Mouse (Mus musculus) hindbrain, embryonic 10.5 days (tissue): ENCODE results near the gene Scarb2. TPM values are rescaled to one million over a fixed set of nuclear protein-coding genes. Genes with fewer than 3 reads are reported as not detected.

ENCODE experiments used
- DNase-seq: peaks from one replicate; pipeline ENCODE4 v3.0.0-alpha.2; 2017; ENCODE audit warnings: low spot score
- H3K27ac ChIP-seq: fragments of 300-500 bp; sonication (generic); 2 replicates; pipeline ENCODE4 v1.5.1; 2016; ENCODE audit warnings: mild to moderate bottlenecking, moderate library complexity
- H3K27me3 ChIP-seq: fragments of 300-500 bp; sonication (generic); 2 replicates; pipeline ENCODE4 v1.6.1; 2016; ENCODE audit warnings: mild to moderate bottlenecking; ENCODE audit not compliant: poor library complexity, insufficient read depth, severe bottlenecking
- H3K36me3 ChIP-seq: fragments of 300-500 bp; sonication (generic); 2 replicates; pipeline ENCODE4 v1.6.1; 2016; ENCODE audit warnings: mild to moderate bottlenecking, moderate library complexity
- H3K4me1 ChIP-seq: fragments of 300-500 bp; sonication (generic); replicated peaks from 2 replicates; pipeline ENCODE4 v1.6.1; 2016; ENCODE audit warnings: mild to moderate bottlenecking
- H3K4me3 ChIP-seq: fragments of 300-500 bp; sonication (generic); 2 replicates; pipeline ENCODE4 v1.5.1; 2016; ENCODE audit warnings: mild to moderate bottlenecking, moderate library complexity
- H3K9me3 ChIP-seq: fragments of 300-500 bp; sonication (generic); 2 replicates; pipeline ENCODE4 v1.6.1; 2016; ENCODE audit warnings: mild to moderate bottlenecking, moderate library complexity
- WGBS: fragments of 180-500 bp; shearing (Covaris S2); methylation state at CpG from one replicate; pipeline ENCODE4 v1.1.7; 2016; 5-methylcytosine and 5-hydroxymethylcytosine counted together
- polyA plus RNA-seq: library from polyadenylated mRNA; unstranded; fragments of >200 nt; fragmentation: Nextera tagmentation; extraction: Ambion mirVana; gene quantifications from 2 replicates; pipeline ENCODE4 v1.2.1, GENCODE M21; 2016

Gene Scarb2
- polyA plus RNA-seq, 1 experiment from 2014 or later, result 11.8 TPM

DNA sequence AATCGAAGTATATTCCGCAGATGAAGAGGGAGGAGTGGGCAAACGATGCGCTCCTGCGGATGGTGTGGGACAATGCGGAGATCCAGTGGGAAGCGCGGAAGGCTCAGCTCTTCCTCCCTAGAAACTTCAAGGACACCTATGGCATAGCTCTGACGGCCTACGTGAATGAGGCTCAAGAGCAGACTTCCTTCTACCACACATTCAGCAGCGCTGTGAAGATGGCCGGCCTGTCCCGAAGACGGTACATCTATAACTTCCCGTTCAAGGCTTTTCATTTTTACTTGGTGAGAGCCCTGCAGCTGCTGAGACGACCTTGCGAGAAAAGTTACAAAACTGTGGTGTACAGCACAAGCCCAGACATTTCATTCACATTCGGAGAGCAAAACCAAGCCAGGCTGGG, 114.1 kb downstream of the Scarb2 start:
- no peaks in the 10 kb centered on the region for H3K36me3 ChIP-seq
- 46% methylated on average over 18 of the region's 18 CpGs for WGBS
- peaks cover 13% of the 10 kb centered on the region; the same call in 1 of the 2 replicates for H3K4me1 ChIP-seq
- no peak overlapping the region for H3K27ac ChIP-seq
- no peaks in the 10 kb centered on the region for H3K9me3 ChIP-seq
- DNase-seq, result no peak
- peak overlapping the region; percentile 20 for H3K4me3 ChIP-seq
- H3K27me3 ChIP-seq, result peaks cover 54% of the 10 kb centered on the region

Other genes with a start within 250 kb of the Scarb2 start
- gene Naaa, start 228.7 kb downstream of the Scarb2 start, polyA plus RNA-seq, result 3.8 and 5.7 TPM in 2 replicates
- gene Sdad1, start 196.4 kb downstream of the Scarb2 start, polyA plus RNA-seq, result 35.3 and 53.7 TPM in 2 replicates
- not detected in 2 replicates for gene Cxcl9, start 178.8 kb downstream of the Scarb2 start, polyA plus RNA-seq
- gene Art3, start 175.0 kb downstream of the Scarb2 start, polyA plus RNA-seq, result 1.6 and 2.7 TPM in 2 replicates
- 0.20 and 0.77 TPM in 2 replicates for gene Cxcl10, start 157.9 kb downstream of the Scarb2 start, polyA plus RNA-seq
- 52.7 and 65.8 TPM in 2 replicates for gene Nup54, start 71.6 kb downstream of the Scarb2 start, polyA plus RNA-seq
- 0.86 TPM in 1 of 2 replicates, not detected in the other for gene Fam47e, start 48.2 kb upstream of the Scarb2 start, polyA plus RNA-seq
- gene Stbd1, start 96.2 kb upstream of the Scarb2 start, polyA plus RNA-seq, result 6.8 and 8.2 TPM in 2 replicates
- gene Ccdc158, start 168.4 kb upstream of the Scarb2 start, polyA plus RNA-seq, result 0.85 and 0.90 TPM in 2 replicates
- gene Shroom3, start 176.6 kb upstream of the Scarb2 start, polyA plus RNA-seq, result 6.5 and 7.4 TPM in 2 replicates